Mouse (Mus musculus) liver, embryonic 15.5 days (tissue): ENCODE results near the gene Strn4. TPM values are rescaled to one million over a fixed set of nuclear protein-coding genes. Genes with fewer than 3 reads are reported as not detected.
A peak's percentile ranks its signal among the peaks of the same experiment; 100 is the strongest.

ENCODE experiments used
- ATAC-seq: fragments of 200-750 bp; cut with Nextera tagmentation; 2 replicates; pipeline ENCODE4 v1.8.0; 2017; ENCODE audit warnings: moderate number of reproducible peaks, mild to moderate bottlenecking, moderate library complexity; ENCODE audit not compliant: insufficient read depth
- H3K27ac ChIP-seq: fragments of 300-500 bp; sonication (generic); replicated peaks from 2 replicates; pipeline ENCODE4 v1.5.1; 2015; ENCODE audit warnings: mild to moderate bottlenecking, inconsistent platforms
- H3K27me3 ChIP-seq: fragments of 300-500 bp; sonication (generic); 2 replicates; pipeline ENCODE4 v1.6.1; 2015; ENCODE audit warnings: mild to moderate bottlenecking, inconsistent platforms
- H3K36me3 ChIP-seq: fragments of 300-500 bp; sonication (generic); replicated peaks from 2 replicates; pipeline ENCODE4 v1.6.1; 2015; ENCODE audit warnings: moderate library complexity, mild to moderate bottlenecking, inconsistent platforms
- H3K4me1 ChIP-seq: fragments of 300-500 bp; sonication (generic); replicated peaks from 2 replicates; pipeline ENCODE4 v1.6.1; 2015; ENCODE audit warnings: inconsistent platforms
- H3K4me2 ChIP-seq: fragments of 300-500 bp; sonication (generic); 2 replicates; pipeline ENCODE4 v1.6.1; 2015; ENCODE audit warnings: moderate library complexity, mild to moderate bottlenecking, inconsistent platforms
- H3K4me3 ChIP-seq: fragments of 300-500 bp; sonication (generic); replicated peaks from 2 replicates; pipeline ENCODE4 v1.5.1; 2015; ENCODE audit warnings: mild to moderate bottlenecking, inconsistent platforms
- H3K9ac ChIP-seq: fragments of 300-500 bp; sonication (generic); 2 replicates; pipeline ENCODE4 v1.6.1; 2015; ENCODE audit warnings: moderate library complexity, mild to moderate bottlenecking, inconsistent platforms
- H3K9me3 ChIP-seq: fragments of 300-500 bp; sonication (generic); replicated peaks from 2 replicates; pipeline ENCODE4 v1.6.1; 2016; ENCODE audit warnings: inconsistent platforms
- whole genome bisulfite sequencing: fragments of 180-500 bp; shearing (Covaris S2); methylation state at CpG from one replicate; pipeline ENCODE4 v1.1.7; 2015; ENCODE audit warnings: mixed read lengths; ENCODE audit not compliant: insufficient replicate concordance; 5-methylcytosine and 5-hydroxymethylcytosine counted together
- polyA plus RNA-seq: library from polyadenylated mRNA; unstranded; fragments of >200 nt; fragmentation: Nextera tagmentation; extraction: Ambion mirVana; gene quantifications from 2 replicates; pipeline ENCODE4 v1.2.1, GENCODE M21; 2015

Gene Strn4
- polyA plus RNA-seq, 1 experiment from 2014 or later: 30.9 TPM

DNA sequence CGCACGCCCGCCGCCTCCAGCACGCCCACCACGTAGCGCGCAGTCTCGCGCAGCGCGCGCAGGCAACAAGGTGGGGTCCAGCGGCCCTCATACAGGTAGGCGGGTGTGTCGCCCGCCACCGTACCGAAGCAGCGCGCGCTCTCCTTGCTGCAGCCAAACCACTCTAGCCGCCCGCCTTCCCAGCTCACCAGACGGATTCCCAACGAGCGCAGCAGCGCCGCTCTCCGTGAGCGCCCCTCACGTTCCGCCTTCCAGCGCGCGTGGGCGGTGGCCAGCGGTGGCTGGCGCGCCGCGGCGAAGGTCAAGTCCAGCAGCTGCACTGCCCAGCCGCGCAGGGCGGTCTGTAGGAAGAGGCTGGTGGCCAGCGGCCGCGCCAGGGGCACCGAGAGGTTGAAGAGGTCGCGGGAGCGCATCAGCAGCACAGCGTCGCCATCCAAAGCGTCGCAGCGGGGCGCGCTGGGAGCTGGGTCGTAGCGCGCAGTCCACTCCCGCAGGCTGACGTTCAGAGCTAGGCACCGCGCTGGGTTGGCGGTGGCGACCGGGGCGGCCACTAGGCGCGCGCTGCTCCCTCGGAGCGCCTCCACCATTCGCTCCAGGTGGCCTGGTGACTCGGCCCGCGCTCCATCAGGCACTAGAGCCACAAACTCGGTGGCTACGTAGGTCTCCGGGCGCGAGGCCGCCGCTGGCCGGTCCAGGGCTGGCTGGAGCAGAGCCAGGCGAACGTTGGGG, 4.6 kb upstream of the Strn4 start:
- peak overlapping the region; percentile 55 for H3K4me2 ChIP-seq
- H3K4me3 ChIP-seq: peak overlapping the region; percentile 22; the same call in 1 of the 2 replicates
- no peak overlapping the region for H3K9ac ChIP-seq
- no peaks in the 10 kb centered on the region for H3K9me3 ChIP-seq
- H3K36me3 ChIP-seq: peaks cover 38% of the 10 kb centered on the region
- no peak overlapping the region for H3K27ac ChIP-seq
- ATAC-seq: peak; percentile 20; the same call in 1 of the 2 replicates
- WGBS: 29% methylated on average over 90 of the region's 90 CpGs
- H3K4me1 ChIP-seq: peaks cover 25% of the 10 kb centered on the region
- peaks cover 30% of the 10 kb centered on the region for H3K27me3 ChIP-seq

DNA sequence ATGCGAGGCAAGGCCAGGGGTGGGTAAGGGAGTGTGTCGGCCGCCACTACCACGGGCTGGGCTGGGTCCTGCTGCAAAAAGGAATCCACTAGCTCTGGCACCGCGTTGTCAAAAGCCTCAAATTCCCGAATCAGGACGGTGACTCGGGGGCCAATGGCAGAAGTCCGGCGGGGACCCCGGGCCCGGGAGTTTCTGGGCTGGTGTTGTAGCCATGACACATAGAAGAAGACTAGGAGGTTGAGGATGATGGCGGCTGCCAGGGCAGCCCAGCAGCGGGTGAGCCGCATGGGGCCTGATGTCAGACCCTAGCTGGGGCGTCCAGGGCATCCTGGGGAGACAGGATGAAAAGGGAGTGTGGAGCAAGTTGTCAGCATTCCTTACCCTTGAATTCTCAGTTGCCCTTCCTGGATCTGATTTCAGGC, 4.0 kb upstream of the Strn4 start:
- Histone ChIP-seq H3K27me3 (peaks cover 30% of the 10 kb centered on the region), H3K27ac (no peak overlapping the region), H3K4me1 (peaks cover 25% of the 10 kb centered on the region), H3K9me3 (no peaks in the 10 kb centered on the region), H3K4me3 (no peak overlapping the region), H3K36me3 (peaks cover 38% of the 10 kb centered on the region), H3K9ac (no peak overlapping the region), H3K4me2 (peak overlapping the region; percentile 55)
- 50% methylated on average over 17 of the region's 17 CpGs for WGBS
- ATAC-seq: no peak

DNA sequence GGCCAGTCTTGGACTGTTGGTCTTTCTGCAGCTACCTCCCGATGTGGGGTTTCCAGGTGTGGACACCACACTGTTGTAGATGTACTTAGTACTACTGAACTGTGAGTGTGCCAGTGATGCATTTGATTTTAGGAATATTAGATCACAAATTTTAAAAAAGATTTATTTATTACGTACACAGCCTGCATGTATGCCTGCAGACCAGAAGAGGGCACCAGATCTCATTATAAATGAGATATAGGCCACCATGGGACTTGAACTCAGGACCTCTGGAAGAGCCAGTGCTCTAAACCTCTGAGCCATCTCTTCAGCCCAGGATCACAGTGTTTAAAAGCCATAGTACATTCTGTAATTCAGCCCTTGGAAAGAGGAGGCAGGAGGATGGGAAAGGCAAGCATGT, 3.2 kb upstream of the Strn4 start:
- H3K9ac ChIP-seq: no peak overlapping the region
- no peak overlapping the region for H3K4me3 ChIP-seq
- peaks cover 32% of the 10 kb centered on the region for H3K4me1 ChIP-seq
- H3K4me2 ChIP-seq: no peak overlapping the region
- peaks cover 38% of the 10 kb centered on the region for H3K36me3 ChIP-seq
- no peak overlapping the region for H3K27ac ChIP-seq
- peaks cover 30% of the 10 kb centered on the region for H3K27me3 ChIP-seq
- no peak for ATAC-seq
- WGBS: 64% methylated on average over 2 of the region's 2 CpGs
- no peaks in the 10 kb centered on the region for H3K9me3 ChIP-seq

DNA sequence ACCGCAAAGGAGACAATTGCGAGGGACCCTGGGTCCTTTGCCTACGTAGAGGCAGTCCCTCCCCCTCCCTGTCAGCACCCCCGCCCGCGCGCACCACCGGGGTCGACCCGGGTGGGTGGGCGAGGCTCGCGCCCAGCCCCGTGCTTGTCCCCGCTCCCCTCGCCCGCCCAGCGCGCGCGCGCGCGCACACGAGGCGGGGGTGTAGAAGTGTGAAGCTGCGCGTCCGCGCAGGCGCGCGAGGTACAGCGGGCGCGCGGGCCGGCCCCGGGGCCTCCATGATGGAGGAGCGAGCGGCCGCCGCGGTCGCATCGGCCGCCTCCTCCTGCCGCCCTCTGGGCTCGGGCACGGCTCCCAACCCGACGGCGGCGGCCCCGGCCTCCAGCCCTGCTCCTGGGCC, 387 bp downstream of the Strn4 start:
- H3K4me3 ChIP-seq: peak overlapping the region; percentile 95
- H3K4me2 ChIP-seq: peak overlapping the region; percentile 95
- H3K27me3 ChIP-seq: peaks cover 17% of the 10 kb centered on the region
- peak overlapping the region; percentile 88 for H3K27ac ChIP-seq
- ATAC-seq: peak; percentile 81
- H3K4me1 ChIP-seq: peaks cover 59% of the 10 kb centered on the region
- peaks cover 25% of the 10 kb centered on the region; the same call in 1 of the 2 replicates for H3K36me3 ChIP-seq
- peak overlapping the region; percentile 96 for H3K9ac ChIP-seq
- under 1% methylated on average over 53 of the region's 55 CpGs for WGBS
- H3K9me3 ChIP-seq: no peaks in the 10 kb centered on the region

DNA sequence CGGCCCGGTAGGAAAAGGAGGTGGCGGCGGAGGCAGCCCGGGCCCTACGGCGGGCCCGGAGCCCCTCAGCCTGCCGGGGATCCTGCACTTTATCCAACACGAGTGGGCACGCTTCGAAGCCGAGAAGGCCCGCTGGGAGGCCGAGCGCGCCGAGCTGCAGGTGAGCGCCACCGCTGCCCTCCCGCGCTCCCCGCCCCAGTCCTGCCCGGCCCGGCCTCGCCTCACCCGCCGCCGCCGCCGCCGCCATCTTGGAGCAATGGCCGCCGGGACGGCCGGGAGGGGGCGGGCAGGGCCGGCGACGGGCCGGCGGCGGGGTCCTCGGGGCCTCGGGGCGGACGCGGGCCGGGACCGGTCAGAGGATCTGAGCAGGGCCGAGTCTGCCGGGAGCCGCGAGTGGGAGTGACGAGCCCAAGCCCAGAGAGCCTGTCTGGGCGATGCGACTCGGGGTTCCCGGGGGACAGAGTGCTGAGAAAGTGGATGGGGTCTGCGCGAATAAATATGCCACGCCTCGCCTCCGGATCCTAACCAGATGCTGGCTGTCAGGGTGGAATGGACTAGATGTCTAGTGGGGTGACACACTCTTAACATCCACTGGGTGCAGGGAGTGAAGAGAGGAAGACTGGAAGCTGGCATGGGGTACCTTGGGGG, 910 bp downstream of the Strn4 start, which contains the start of gene Fkrp:
TSS of gene Fkrp (minus strand) at position 258 of the 648 bp plus-strand sequence.
- WGBS: 1% methylated on average over 63 of the region's 64 CpGs
- Histone ChIP-seq H3K27ac (peak within 1 kb of the TSS; percentile 88), H3K4me3 (peak within 1 kb of the TSS; percentile 95), H3K27me3 (peaks cover 12% of the 10 kb centered on the region), H3K36me3 (peaks cover 22% of the 10 kb centered on the region; the same call in 1 of the 2 replicates), H3K4me2 (peak within 1 kb of the TSS; percentile 95), H3K9ac (peak within 1 kb of the TSS; percentile 96), H3K4me1 (peaks cover 59% of the 10 kb centered on the region), H3K9me3 (no peaks in the 10 kb centered on the region)
- peak; percentile 82 for ATAC-seq

DNA sequence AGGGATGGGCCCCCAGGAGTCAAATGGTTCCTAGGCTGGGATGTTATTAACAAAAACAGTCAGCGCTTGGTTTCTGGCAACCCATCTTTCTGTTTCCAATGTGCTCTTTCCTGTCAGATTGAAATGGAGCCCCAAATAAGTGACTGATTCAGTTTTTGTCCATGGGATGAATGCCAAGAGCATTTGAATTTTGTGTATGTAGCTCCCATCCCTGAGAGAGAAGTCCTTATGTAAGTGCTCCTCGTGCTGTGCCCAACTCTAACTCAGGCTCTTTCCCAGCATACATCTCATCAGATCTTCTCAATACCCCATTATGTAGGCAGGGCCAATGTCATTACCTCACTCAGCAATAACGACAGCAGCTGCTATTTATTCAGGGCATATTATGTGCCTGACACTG, 2.0 kb downstream of the Strn4 start:
- WGBS: 66% methylated on average over 3 of the region's 3 CpGs
- Histone ChIP-seq H3K4me1 (peaks cover 67% of the 10 kb centered on the region), H3K27me3 (0 out of 2 replicates have a peak, but pooled peaks cover under 1% of the 10 kb centered on the region), H3K9ac (peak overlapping the region; percentile 96), H3K4me2 (peak overlapping the region; percentile 95), H3K4me3 (peak overlapping the region; percentile 95), H3K27ac (peak overlapping the region; percentile 88), H3K9me3 (no peaks in the 10 kb centered on the region), H3K36me3 (peaks cover 21% of the 10 kb centered on the region; the same call in 1 of the 2 replicates)
- ATAC-seq: no peak

DNA sequence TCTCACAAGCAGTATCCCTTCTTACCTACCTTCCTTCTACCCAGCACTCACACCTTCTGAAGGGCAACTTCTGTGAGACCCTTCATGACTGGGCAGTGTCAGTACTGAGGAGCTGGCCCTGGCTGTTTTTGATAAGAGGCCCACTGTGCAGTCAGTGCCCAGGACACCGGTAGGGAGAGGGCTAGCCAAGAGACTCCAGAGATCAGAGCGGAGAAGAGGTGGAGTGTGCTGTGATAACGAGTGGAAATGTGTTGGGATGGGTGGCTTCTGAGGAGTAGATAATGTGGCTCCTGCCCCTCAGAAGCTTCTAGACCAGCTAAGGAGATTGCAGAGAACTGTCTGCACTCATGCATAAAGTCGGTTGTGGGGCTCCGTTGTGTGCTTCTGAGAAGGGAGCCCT, 4.1 kb downstream of the Strn4 start:
- peak overlapping the region; percentile 31 for H3K9ac ChIP-seq
- H3K27me3 ChIP-seq: no peaks in the 10 kb centered on the region
- peak overlapping the region; percentile 52 for H3K4me2 ChIP-seq
- peak overlapping the region; percentile 17 for H3K4me3 ChIP-seq
- H3K27ac ChIP-seq: peak overlapping the region; percentile 78
- 15% methylated on average over 5 of the region's 5 CpGs for WGBS
- H3K9me3 ChIP-seq: no peaks in the 10 kb centered on the region
- ATAC-seq: peak; percentile 66
- H3K36me3 ChIP-seq: peaks cover 25% of the 10 kb centered on the region
- peaks cover 68% of the 10 kb centered on the region for H3K4me1 ChIP-seq

DNA sequence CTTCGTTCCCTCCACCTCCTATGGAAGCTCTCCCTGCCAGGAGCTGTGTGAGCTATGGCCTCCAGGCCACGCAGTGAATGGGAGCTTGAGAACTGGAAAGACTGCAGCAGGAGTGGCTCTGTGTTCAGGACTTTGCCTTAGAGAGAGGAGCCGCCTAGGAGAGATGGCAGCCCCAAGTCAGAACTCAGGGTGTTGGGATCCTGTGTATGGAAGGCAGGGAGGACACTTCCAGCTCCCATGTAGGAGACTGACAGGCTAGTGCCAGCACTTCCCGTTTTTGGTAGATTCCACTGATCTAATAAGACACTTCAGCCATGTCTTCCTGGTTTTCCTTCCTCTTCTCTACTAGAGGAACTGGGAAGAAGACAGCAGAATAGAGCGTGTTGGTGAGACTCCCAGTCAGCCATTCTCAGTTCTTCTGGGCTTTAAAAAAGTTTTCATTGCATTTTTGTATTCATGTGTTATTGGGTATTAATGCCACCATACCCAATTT, 4.6 kb downstream of the Strn4 start:
- peak overlapping the region; percentile 78 for H3K27ac ChIP-seq
- no peaks in the 10 kb centered on the region for H3K27me3 ChIP-seq
- H3K9ac ChIP-seq: peak overlapping the region; percentile 31
- no peaks in the 10 kb centered on the region for H3K9me3 ChIP-seq
- ATAC-seq: no peak
- H3K36me3 ChIP-seq: peaks cover 30% of the 10 kb centered on the region
- H3K4me2 ChIP-seq: peak overlapping the region; percentile 52
- H3K4me3 ChIP-seq: peak overlapping the region; percentile 17; the same call in 1 of the 2 replicates
- 35% methylated on average over 5 of the region's 5 CpGs for WGBS
- H3K4me1 ChIP-seq: peaks cover 67% of the 10 kb centered on the region

DNA sequence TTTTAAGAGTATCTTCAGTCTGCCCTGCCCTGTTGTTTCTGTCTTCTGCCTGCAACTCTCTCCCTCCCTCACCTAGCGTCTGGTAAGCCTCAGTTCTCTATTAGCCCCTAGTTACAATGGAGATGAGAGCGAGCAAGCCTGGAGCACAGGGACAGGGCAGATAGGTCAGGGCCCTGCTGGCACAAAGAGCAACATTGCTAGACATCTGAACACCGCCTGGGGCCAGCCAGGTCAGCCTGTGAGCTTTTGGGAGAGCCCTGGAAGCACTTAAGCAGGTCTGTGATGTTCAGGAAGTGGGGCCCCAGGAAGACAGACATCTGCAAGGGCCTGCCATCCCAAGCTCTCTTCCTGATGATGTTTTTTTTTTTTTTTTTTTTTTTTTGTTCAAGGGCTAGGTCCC, 5.4 kb downstream of the Strn4 start:
- Histone ChIP-seq H3K27me3 (no peaks in the 10 kb centered on the region), H3K4me2 (peak overlapping the region; percentile 12; the same call in 1 of the 2 replicates), H3K9ac (no peak overlapping the region), H3K9me3 (no peaks in the 10 kb centered on the region), H3K27ac (peak overlapping the region; percentile 38; the same call in 1 of the 2 replicates), H3K4me3 (no peak overlapping the region), H3K36me3 (peaks cover 38% of the 10 kb centered on the region), H3K4me1 (peaks cover 62% of the 10 kb centered on the region)
- ATAC-seq: no peak
- WGBS: 62% methylated on average over 3 of the region's 3 CpGs

DNA sequence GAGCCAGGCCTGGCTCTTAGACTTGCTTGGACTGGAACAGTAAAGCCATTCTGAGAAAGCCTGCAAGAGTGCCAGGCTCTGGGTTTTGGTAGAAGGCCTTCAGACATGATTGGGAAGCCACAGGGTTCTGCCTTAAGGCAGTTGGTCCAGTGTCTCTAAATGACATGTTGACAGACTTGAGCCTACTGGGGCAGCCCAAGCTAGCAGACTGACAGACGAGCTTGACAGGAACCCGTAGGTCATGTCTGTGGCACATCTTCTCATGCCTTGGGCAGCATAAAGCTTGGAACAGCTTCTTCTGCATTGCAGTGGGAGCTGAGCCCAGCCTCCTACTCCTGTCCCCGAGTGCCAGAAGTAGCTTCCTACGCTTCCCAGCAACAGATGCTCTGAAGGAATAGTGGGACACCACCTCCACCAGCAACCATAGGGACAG, 6.0 kb downstream of the Strn4 start:
- H3K4me1 ChIP-seq: peaks cover 66% of the 10 kb centered on the region
- no peak overlapping the region for H3K4me3 ChIP-seq
- no peak overlapping the region for H3K9ac ChIP-seq
- H3K36me3 ChIP-seq: peaks cover 44% of the 10 kb centered on the region
- no peaks in the 10 kb centered on the region for H3K27me3 ChIP-seq
- 77% methylated on average over 4 of the region's 4 CpGs for WGBS
- no peak for ATAC-seq
- H3K27ac ChIP-seq: no peak overlapping the region
- H3K4me2 ChIP-seq: no peak overlapping the region
- no peaks in the 10 kb centered on the region for H3K9me3 ChIP-seq

DNA sequence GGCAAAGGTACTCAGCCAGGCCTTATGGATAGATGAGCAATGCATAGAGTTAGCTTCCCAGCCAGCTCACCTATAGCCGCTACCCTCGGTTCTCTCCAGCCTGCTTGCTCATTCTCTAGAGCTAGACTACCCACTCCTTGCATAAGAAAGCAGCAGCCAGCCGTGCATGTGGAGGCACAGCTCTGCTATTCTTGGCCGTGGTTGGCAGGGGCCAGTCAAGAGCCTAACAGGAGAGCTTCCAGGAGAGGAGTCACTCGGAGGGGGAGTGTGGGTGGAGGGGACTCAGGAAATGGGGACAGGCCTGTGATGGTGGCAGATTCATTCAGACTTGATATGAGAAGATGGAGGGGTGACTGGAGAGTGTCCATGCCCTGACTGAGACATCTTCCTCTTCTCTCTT, 8.0 kb downstream of the Strn4 start:
- 64% methylated on average over 5 of the region's 5 CpGs for WGBS
- Histone ChIP-seq H3K27me3 (no peaks in the 10 kb centered on the region), H3K36me3 (peaks cover 61% of the 10 kb centered on the region), H3K4me2 (no peak overlapping the region), H3K9ac (no peak overlapping the region), H3K27ac (no peak overlapping the region), H3K4me3 (no peak overlapping the region), H3K9me3 (no peaks in the 10 kb centered on the region), H3K4me1 (peaks cover 58% of the 10 kb centered on the region)
- no peak for ATAC-seq
